Mouse (Mus musculus) forebrain, postnatal 0 days (tissue): ENCODE results near the gene Lgals9. TPM values are rescaled to one million over a fixed set of nuclear protein-coding genes. Genes with fewer than 3 reads are reported as not detected.
"Not testable (repeated sequence)": the region's sequence is repeated elsewhere in the genome, so short reads cannot be mapped to it uniquely, and the experiment has no call there.

Experiments used
- ATAC-seq: fragments of 200-750 bp; cut with Nextera tagmentation; 2 replicates; pipeline ENCODE4 v1.8.0; 2017; ENCODE audit warnings: mild to moderate bottlenecking, moderate library complexity
- DNase-seq: peaks from one replicate; pipeline ENCODE4 v3.0.0-alpha.2; 2015
- H3K27ac ChIP-seq: fragments of 300-500 bp; sonication (generic); 2 replicates; pipeline ENCODE4 v1.5.1; 2014; ENCODE audit warnings: low read depth, mild to moderate bottlenecking, antibody characterized with exemption, low read length, moderate library complexity, mixed read lengths
- H3K27me3 ChIP-seq: fragments of 300-500 bp; sonication (generic); 2 replicates; pipeline ENCODE4 v1.6.1; 2014; ENCODE audit warnings: mild to moderate bottlenecking, low read length, mixed read lengths; ENCODE audit not compliant: insufficient read depth
- H3K36me3 ChIP-seq: fragments of 300-500 bp; sonication (generic); 2 replicates; pipeline ENCODE4 v1.6.1; 2014; ENCODE audit warnings: mild to moderate bottlenecking, moderate library complexity; ENCODE audit not compliant: insufficient read depth
- H3K4me1 ChIP-seq: fragments of 300-500 bp; sonication (generic); 2 replicates; pipeline ENCODE4 v1.6.1; 2014; ENCODE audit warnings: antibody characterized with exemption; ENCODE audit not compliant: insufficient read depth
- H3K4me2 ChIP-seq: fragments of 300-500 bp; sonication (generic); 2 replicates; pipeline ENCODE4 v1.6.1; 2014; ENCODE audit warnings: low read depth, mild to moderate bottlenecking, moderate library complexity
- H3K4me3 ChIP-seq: fragments of 300-500 bp; sonication (generic); 2 replicates; pipeline ENCODE4 v1.5.1; 2014; ENCODE audit warnings: low read depth, low read length, mixed read lengths
- H3K9ac ChIP-seq: fragments of 300-500 bp; sonication (generic); 2 replicates; pipeline ENCODE4 v1.6.1; 2014; ENCODE audit warnings: mild to moderate bottlenecking
- H3K9me3 ChIP-seq: fragments of 300-500 bp; sonication (generic); 2 replicates; pipeline ENCODE4 v1.6.1; 2016; ENCODE audit warnings: low read length
- CTCF ChIP-seq: sonication (generic); IDR thresholded peaks from 2 replicates; pipeline ENCODE4 v1.5.1; 2016; ENCODE audit warnings: antibody characterized with exemption, control low read depth, low read depth
- WGBS: fragments of 180-500 bp; shearing (Covaris S2); extraction: QIAGEN DNeasy Blood & Tissue Kit; methylation state at CpG from one replicate; pipeline ENCODE4 v1.1.7; 2014; 5-methylcytosine and 5-hydroxymethylcytosine counted together
- polyA plus RNA-seq: library from polyadenylated mRNA; unstranded; fragments of >200 nt; fragmentation: Nextera tagmentation; extraction: Ambion mirVana; gene quantifications from 2 replicates; pipeline ENCODE4 v1.2.1, GENCODE M21; 2015
- total RNA-seq: library from RNA; depleted of rRNA; stranded (reverse); fragments of >200 nt; gene quantifications from 2 replicates; pipeline ENCODE4 v1.2.3, GENCODE M21; 2014

Lgals9 gene
- total and polyA plus RNA-seq, 2 experiments from 2014 or later: 13.9 to 20.5 TPM

- Histone ChIP-seq H3K27ac (no peak overlapping the region), H3K4me3 (no peak overlapping the region), H3K36me3 (no peaks in the 10 kb centered on the region), H3K4me2 (no peak overlapping the region), H3K9ac (no peak overlapping the region), H3K9me3 (no peaks in the 10 kb centered on the region), H3K4me1 (no peaks in the 10 kb centered on the region), H3K27me3 (no peaks in the 10 kb centered on the region)
- no peak for ATAC-seq
- WGBS: 58% methylated on average over 5 of the region's 5 CpGs
- no peak for DNase-seq
- no peak for TF ChIP-seq CTCF
Observed at GRCm38 (mm10) chr11:79006417-79006816, 21.7 kb upstream of the Lgals9 start.

GRCm38 (mm10) chr11:79005578-79006394, 21.0 kb upstream of the Lgals9 start:
- no peak for TF ChIP-seq CTCF
- ATAC-seq: no peak
- Histone ChIP-seq H3K9me3 (no peaks in the 10 kb centered on the region), H3K9ac (no peak overlapping the region), H3K4me2 (no peak overlapping the region), H3K4me1 (no peaks in the 10 kb centered on the region), H3K4me3 (no peak overlapping the region), H3K27me3 (no peaks in the 10 kb centered on the region), H3K36me3 (no peaks in the 10 kb centered on the region), H3K27ac (no peak overlapping the region)
- WGBS: 89% methylated on average over 14 of the region's 14 CpGs
- DNase-seq: no peak

GRCm38 (mm10) chr11:79003769-79004638, 19.3 kb upstream of the Lgals9 start:
- Histone ChIP-seq H3K27me3 (no peaks in the 10 kb centered on the region), H3K9ac (no peak overlapping the region), H3K9me3 (no peaks in the 10 kb centered on the region), H3K4me3 (no peak overlapping the region), H3K4me2 (no peak overlapping the region), H3K36me3 (no peaks in the 10 kb centered on the region), H3K27ac (no peak overlapping the region), H3K4me1 (no peaks in the 10 kb centered on the region)
- 88% methylated on average over 10 of the region's 10 CpGs for WGBS
- ATAC-seq (no peak), DNase-seq (no peak)
- TF ChIP-seq CTCF: no peak

- WGBS: 84% methylated on average over 11 of the region's 11 CpGs
- no peak overlapping the region for H3K27ac ChIP-seq
Observed at GRCm38 (mm10) chr11:79003053-79003768, 18.5 kb upstream of the Lgals9 start.

GRCm38 (mm10) chr11:79002551-79002951, 17.8 kb upstream of the Lgals9 start:
- WGBS: 80% methylated on average over 5 of the region's 5 CpGs
- no peak for ATAC-seq
- no peak for TF ChIP-seq CTCF
- DNase-seq: no peak
- Histone ChIP-seq H3K4me1 (no peaks in the 10 kb centered on the region), H3K36me3 (no peaks in the 10 kb centered on the region), H3K9ac (no peak overlapping the region), H3K27ac (no peak overlapping the region), H3K4me3 (no peak overlapping the region), H3K27me3 (no peaks in the 10 kb centered on the region), H3K4me2 (no peak overlapping the region), H3K9me3 (no peaks in the 10 kb centered on the region)

More at GRCm38 (mm10) chr11:79003053-79003768, 18.5 kb upstream of the Lgals9 start:
- H3K36me3 ChIP-seq: no peaks in the 10 kb centered on the region
- no peaks in the 10 kb centered on the region for H3K27me3 ChIP-seq
- ATAC-seq (no peak), DNase-seq (no peak)
- H3K4me1 ChIP-seq: no peaks in the 10 kb centered on the region
- H3K9me3 ChIP-seq: no peaks in the 10 kb centered on the region
- TF ChIP-seq CTCF: no peak
- no peak overlapping the region for H3K4me3 ChIP-seq
- H3K4me2 ChIP-seq: no peak overlapping the region
- no peak overlapping the region for H3K9ac ChIP-seq

- TF ChIP-seq CTCF: no peak
- Histone ChIP-seq H3K27ac (no peak overlapping the region), H3K27me3 (no peaks in the 10 kb centered on the region), H3K4me3 (no peak overlapping the region), H3K9me3 (no peaks in the 10 kb centered on the region), H3K36me3 (no peaks in the 10 kb centered on the region), H3K9ac (no peak overlapping the region), H3K4me1 (no peaks in the 10 kb centered on the region), H3K4me2 (no peak overlapping the region)
- ATAC-seq: no peak
- WGBS: 88% methylated on average over 4 of the region's 4 CpGs
- no peak for DNase-seq
Observed at GRCm38 (mm10) chr11:79001871-79002270, 17.1 kb upstream of the Lgals9 start.

- WGBS: 24% methylated on average over 6 of the region's 6 CpGs
Observed at GRCm38 (mm10) chr11:78999118-78999517, 14.4 kb upstream of the Lgals9 start.

GRCm38 (mm10) chr11:78990875-78991543, 6.3 kb upstream of the Lgals9 start:
- H3K27ac ChIP-seq, H3K4me1 ChIP-seq, ATAC-seq, H3K36me3 ChIP-seq, H3K9me3 ChIP-seq, H3K27me3 ChIP-seq, H3K4me2 ChIP-seq, H3K4me3 ChIP-seq, DNase-seq, H3K9ac ChIP-seq: not testable (repeated sequence)
- WGBS: 76% methylated on average over 5 of the region's 5 CpGs

More at GRCm38 (mm10) chr11:78999118-78999517, 14.4 kb upstream of the Lgals9 start:
- ATAC-seq (no peak), DNase-seq (no peak)
- no peak overlapping the region for H3K4me2 ChIP-seq
- H3K9ac ChIP-seq: no peak overlapping the region
- TF ChIP-seq CTCF: no peak
- no peaks in the 10 kb centered on the region for H3K27me3 ChIP-seq
- no peaks in the 10 kb centered on the region for H3K9me3 ChIP-seq
- no peaks in the 10 kb centered on the region for H3K36me3 ChIP-seq
- H3K4me1 ChIP-seq: no peaks in the 10 kb centered on the region
- H3K4me3 ChIP-seq: no peak overlapping the region
- H3K27ac ChIP-seq: no peak overlapping the region
